ENCODE assay signal across 9 mouse cellular contexts in the genomic region with DNA sequence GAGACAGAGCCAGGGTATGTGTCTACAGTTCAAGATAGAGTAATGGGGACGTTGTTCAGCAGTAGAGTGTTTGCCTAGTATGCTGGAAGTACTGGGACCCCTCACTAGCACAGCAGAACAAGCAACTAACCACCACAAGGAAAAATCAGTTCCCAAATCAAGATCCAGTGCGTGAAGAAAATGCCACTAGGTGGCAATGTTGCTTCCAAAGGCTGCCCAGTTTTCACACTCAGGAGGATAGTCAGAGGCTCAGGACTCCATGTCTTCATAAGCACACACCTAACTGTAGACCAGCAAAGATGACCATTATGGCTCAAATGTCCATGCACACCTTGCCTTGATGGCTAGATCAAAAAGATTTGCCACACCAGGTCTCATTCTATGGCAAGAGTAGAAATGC.
DNase-seq lines count a peak whose midpoint lies in the region; ATAC-seq lines count a peak whose summit lies in the region.
"Had no signal": no experiment of that assay in that cellular context is flagged by ENCODE, and none has a peak within 500 bp of the region (broad histone marks: within the 10 kb centered on the region; RNA-seq: fewer than 3 reads in every experiment).

No protein-coding gene starts in this region.

- no peak for ATAC-seq in CD4-positive, CD25-positive, alpha-beta regulatory T cell, adult 4 months

- DNase-seq in CD4-positive, CD25-positive, alpha-beta regulatory T cell, adult 2 months (ENCODE audit: low read depth, low spot score), result peak; percentile 41
- DNase-seq in layer of hippocampus, adult 9-10 months (ENCODE audit: low spot score), result peak; percentile 55
- no peak for DNase-seq in layer of hippocampus, postnatal 36 days
- peak; percentile 51 for DNase-seq in NIH3T3 (ENCODE audit: low read depth)
- DNase-seq in kidney, postnatal 14 days, result peak; percentile 34
- DNase-seq in gastrocnemius, adult 8-10 months (ENCODE audit: low spot score in 2 of 2), result no peak
- DNase-seq in forebrain, embryonic 10.5 days (ENCODE audit: extremely low spot score, low spot score), result no peak

- H3K36me3 ChIP-seq in forebrain, embryonic 10.5 days (replicated peaks), result no peaks in the 10 kb centered on the region
- H3K36me3 ChIP-seq: stomach, embryonic 15.5 days had no signal

- no peak overlapping the region for H3K27ac ChIP-seq in forebrain, embryonic 10.5 days
- H3K27ac ChIP-seq: stomach, embryonic 15.5 days had no signal

- no peaks in the 10 kb centered on the region for H3K9me3 ChIP-seq in forebrain, embryonic 10.5 days
- H3K9me3 ChIP-seq: stomach, embryonic 15.5 days had no signal

- H3K27me3 ChIP-seq in forebrain, embryonic 10.5 days (ENCODE audit: poor library complexity, severe bottlenecking), result no peaks in the 10 kb centered on the region
- H3K27me3 ChIP-seq: stomach, embryonic 15.5 days had no signal

- H3K4me3 ChIP-seq in forebrain, embryonic 10.5 days, result no peak overlapping the region
- H3K4me3 ChIP-seq: stomach, embryonic 15.5 days had no signal

- WGBS in forebrain, embryonic 10.5 days, result 33% methylated on average over 2 of the region's 2 CpGs

- no peaks in the 10 kb centered on the region for H3K4me1 ChIP-seq in forebrain, embryonic 10.5 days
- H3K4me1 ChIP-seq: stomach, embryonic 15.5 days had no signal

Comparison
In these comparisons a context has a peak if more than half of its experiments do, and no peak if none do; other contexts are left out.
1. DNase-seq: peak in CD4-positive, CD25-positive, alpha-beta regulatory T cell, adult 2 months (single experiment), layer of hippocampus, adult 9-10 months (single experiment), NIH3T3 (single experiment) and kidney, postnatal 14 days (single experiment); none in layer of hippocampus, postnatal 36 days (0 of 2), gastrocnemius, adult 8-10 months (0 of 2) and forebrain, embryonic 10.5 days (single experiment).